Mouse (Mus musculus) splenic B cell, adult 2 months (primary cell): ENCODE measurements at regions not wholly inside any gene's neighbourhood (a gene's known extent, or its start where the extent isn't known, plus 50 kb on each side); places are given as distances from the start of the nearest gene placed in this dataset.

Source experiments
- DNase-seq: peaks from one replicate; pipeline ENCODE4 v3.0.0-alpha.2; 2011; ENCODE audit warnings: low read depth, low spot score
- H3K27me3 ChIP-seq: 2 replicates; pipeline ENCODE4 v1.6.1; 2012; ENCODE audit warnings: mild to moderate bottlenecking, low read length, moderate library complexity, mixed read lengths; ENCODE audit not compliant: control insufficient read depth, poor library complexity, insufficient read depth, severe bottlenecking
- H3K36me3 ChIP-seq: 2 replicates; pipeline ENCODE4 v1.6.1; 2012; ENCODE audit warnings: mild to moderate bottlenecking, low read length, moderate library complexity, mixed read lengths; ENCODE audit not compliant: control insufficient read depth, poor library complexity, insufficient read depth, severe bottlenecking

DNA sequence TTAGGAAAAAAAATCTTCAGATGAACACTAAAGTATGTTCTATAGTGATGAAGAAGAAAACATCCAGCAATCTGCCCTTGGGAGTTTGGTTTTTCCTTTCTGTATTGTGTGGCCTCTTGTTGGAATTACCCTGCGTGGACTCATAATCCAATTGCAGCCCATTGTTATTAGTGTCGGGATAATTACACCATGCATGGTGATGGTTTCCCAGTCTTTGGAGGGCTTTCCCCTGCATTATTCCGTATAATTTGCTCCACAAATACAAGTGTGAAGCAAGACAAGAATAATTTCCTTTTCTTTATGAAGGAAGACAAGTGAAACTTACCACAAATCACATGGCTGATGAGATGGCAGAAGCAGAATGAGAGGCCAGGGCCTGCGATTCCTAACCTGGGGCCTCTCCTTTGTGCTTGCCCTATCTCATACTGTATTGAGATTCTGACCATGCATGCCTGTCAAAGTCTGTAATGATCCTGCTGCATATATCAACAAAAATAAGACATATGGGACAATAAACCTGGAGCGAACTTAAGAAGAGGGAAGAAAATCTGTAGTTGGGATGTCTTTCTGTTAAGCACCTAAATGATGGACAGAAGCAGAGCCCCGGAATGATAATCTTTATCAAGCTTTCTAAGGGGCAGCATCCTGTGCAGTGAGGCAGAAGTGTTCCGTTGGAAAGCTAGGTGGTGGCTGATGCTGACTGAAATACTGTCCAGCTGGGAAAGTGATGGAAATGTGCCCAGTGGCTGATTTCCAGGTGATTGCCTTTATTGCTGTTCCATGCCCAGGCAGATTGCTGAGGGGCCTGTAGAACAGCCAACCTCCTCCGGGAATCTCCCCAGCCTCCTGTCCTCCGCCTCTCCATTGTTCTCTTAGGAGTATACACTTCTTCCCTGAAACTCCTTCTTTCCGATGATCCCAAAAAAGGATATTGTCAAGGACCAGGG is 130.8 kb upstream of the 4933402D24Rik start:
- no peaks in the 10 kb centered on the region for H3K27me3 ChIP-seq
- no peaks in the 10 kb centered on the region for H3K36me3 ChIP-seq
- no peak for DNase-seq

DNA sequence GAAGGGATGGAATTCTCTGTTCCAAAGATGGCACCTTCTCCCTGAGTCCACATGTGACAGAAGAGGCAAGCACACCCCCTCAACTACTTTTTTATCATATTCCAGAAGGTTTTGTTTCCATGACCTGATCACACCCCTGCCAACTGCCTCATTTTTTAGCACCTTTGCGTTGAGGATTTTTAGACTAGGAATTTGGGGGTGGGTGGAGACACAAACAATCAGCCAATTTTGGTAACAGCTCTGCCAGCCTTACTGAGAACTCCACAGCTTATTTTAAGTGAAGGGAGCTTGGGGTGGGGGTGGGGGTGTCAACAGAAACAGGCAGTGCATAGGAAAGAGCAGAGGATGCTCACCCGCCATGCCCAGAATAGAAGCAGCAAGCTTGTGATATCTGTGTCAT is 129.7 kb upstream of the 4933402D24Rik start:
- DNase-seq = no peak
- Histone ChIP-seq H3K27me3 (no peaks in the 10 kb centered on the region), H3K36me3 (no peaks in the 10 kb centered on the region)

DNA sequence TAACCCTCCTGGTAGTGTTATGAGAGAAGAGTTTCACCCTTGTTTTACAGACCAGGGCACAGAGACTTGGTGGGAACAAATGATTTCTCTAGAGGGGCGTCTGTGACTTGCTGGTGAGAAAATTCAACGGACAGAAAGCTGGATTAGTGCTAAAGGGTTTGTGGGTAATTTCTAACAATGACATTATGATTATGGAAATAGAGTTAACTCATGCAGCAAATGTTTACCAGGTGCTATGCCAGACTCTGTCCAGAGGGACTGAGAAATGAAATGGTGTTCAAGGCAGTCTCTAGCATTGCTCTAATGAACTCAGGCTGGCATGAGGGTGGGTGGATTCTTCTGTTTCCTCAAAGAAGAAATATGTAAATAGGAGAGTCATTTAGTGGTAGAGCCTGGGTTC is 128.5 kb upstream of the 4933402D24Rik start:
- DNase-seq = no peak
- no peaks in the 10 kb centered on the region for H3K36me3 ChIP-seq
- H3K27me3 ChIP-seq = no peaks in the 10 kb centered on the region

DNA sequence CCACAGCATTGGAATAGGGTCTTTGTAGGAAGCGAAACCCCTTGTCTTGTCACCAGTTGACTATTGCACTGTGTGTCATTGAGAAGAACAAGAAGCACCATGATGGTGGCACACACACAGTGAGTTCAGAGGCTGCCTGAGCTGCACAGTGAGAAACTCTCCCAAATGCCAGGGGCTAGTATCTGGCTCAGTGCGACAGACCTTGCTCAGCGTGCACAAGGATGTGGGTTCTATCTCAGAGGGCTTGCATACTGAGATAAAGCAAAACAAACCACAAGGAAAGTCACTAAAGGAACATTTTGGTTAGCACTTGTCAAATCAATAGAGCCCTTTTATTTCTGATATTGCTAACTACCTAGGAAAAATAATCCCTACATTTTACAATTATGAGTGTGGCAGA is 110.5 kb upstream of the 4933402D24Rik start:
- no peaks in the 10 kb centered on the region for H3K36me3 ChIP-seq
- no peak for DNase-seq
- H3K27me3 ChIP-seq = no peaks in the 10 kb centered on the region

DNA sequence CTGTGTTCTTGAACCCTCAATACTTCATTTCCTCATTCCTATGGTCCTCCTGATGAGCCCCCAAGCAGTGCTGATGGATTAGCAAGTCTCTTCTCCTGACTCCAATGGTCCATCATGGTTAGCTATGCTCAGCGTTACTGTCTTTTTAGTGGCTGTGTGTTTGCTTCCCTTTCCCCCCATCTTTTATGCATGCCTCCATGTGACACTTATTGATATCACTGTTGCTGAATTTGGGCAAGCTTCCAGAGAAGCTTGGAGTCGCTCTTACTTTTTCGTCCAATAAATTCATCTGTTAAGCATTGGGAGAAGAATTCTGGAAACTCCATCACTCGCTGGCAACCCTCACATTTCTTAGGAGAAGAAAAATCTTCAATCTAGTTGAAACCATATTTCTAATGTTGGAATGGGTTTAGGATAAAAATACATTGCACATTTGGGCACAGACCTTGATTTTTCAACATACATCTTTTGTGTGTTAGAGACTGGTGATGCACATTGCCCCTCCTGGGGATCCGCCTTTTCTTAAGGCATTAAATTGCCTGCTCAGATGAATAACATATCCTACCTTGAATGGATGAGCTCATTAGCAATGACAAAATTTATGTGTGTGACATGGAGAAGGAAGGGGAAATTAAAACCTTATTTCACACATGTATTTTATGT is 107.7 kb upstream of the 4933402D24Rik start:
- Histone ChIP-seq H3K36me3 (no peaks in the 10 kb centered on the region), H3K27me3 (no peaks in the 10 kb centered on the region)
- DNase-seq = no peak

DNA sequence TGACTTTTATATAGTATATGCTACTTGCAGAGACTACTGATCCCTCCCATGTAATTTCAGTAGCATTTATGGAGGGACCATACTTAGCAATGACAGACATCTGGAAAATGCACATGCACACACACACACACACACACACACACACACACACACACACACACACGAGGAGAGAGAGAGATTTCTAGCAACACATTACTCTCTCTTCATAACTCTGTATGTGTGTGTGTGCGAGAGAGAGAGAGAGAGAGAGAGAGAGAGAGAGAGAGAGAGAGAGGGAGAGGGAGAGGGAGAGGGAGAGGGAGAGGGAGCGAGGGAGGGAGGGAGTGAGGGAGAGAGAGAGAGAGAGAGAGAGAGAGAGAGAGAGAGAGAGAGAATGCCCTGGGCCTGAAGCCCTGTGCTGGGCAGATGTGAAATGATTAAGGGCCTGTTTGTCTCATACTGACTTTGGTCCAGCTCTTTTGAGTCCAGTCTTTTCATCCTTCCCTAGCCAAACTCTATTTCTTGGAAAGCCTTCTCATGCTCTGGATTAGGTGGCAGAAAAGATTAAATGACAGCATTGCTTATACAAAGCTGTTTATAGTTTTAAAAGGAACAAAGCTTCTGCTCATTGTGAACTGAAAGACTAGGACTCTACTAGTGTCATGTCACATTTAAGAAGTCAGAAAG is 106.4 kb upstream of the 4933402D24Rik start:
- no peak for DNase-seq
- H3K36me3 ChIP-seq = no peaks in the 10 kb centered on the region
- H3K27me3 ChIP-seq = no peaks in the 10 kb centered on the region

DNA sequence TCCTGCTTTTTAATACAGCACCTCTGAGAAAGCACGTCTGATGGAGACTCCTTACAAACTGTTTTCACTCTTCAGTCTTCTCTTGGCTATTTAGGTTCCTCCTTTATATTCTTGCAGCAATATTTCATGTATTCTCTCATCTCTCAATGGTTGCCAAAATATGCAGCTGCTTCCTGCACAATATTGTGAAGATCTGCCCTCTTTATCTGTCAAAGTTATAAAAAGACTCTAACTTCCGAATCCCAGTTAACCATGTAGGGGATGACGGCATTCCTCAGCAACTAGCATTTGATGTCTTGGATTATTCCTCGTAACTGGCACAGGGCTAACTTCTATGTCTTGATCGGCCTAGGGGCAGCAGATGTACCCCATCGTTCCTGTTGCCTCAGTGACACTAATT is 102.8 kb upstream of the 4933402D24Rik start:
- no peaks in the 10 kb centered on the region for H3K36me3 ChIP-seq
- DNase-seq = no peak
- no peaks in the 10 kb centered on the region for H3K27me3 ChIP-seq

DNA sequence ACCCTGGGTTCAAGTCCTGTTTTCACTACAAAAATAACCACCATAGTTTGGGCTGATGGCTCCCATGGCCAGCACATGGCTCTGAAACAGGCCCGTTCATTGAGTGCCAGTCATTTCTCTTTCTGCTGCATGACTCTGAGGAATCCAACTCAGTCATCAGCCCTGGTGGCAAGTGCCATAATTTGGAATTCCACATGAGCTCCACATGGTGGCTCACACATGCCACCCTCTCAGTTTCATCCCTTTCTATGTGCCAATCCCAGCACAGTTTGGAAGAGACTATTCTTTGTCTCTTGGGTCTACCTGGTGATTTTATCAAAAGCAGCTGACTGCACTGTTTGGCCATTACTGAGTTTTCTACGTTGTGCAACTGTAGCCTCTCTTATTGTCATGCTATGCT is 100.3 kb upstream of the 4933402D24Rik start:
- DNase-seq = no peak
- Histone ChIP-seq H3K36me3 (no peaks in the 10 kb centered on the region), H3K27me3 (no peaks in the 10 kb centered on the region)

DNA sequence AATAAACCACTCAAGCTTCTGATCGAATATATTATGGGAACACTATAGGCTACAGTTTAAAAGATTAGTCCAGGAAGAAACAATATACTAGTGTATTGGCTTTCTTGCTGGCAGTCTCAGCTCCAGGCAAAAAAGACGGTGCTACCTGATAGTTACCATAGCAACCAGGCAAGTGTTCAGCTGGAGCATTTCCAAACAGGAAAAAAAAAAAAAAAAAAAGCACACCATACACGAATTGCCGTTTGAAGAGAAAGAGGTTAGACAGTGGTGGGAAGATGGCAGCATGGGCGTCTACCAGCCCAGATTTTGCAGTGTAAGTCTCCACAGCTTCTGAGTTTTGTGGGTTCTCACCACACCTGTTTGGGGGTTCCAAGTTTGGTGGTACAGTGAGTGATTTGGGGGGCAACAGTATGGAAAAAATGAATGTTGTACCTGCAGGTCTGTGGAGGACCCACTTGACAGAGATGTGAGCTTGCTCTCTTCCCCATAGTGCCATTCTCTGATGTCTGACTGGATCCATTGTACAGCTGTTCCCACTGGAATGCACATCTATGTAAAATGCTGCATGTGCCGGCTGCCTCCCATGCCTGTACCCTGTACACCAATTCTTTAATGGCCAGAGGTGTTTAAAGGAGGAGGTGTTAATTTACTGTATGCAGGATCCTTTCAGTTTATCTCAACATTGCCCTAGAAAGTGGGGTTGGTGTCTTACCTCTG is 89.0 kb upstream of the 4933402D24Rik start:
- DNase-seq = no peak
- no peaks in the 10 kb centered on the region for H3K36me3 ChIP-seq
- no peaks in the 10 kb centered on the region for H3K27me3 ChIP-seq

DNA sequence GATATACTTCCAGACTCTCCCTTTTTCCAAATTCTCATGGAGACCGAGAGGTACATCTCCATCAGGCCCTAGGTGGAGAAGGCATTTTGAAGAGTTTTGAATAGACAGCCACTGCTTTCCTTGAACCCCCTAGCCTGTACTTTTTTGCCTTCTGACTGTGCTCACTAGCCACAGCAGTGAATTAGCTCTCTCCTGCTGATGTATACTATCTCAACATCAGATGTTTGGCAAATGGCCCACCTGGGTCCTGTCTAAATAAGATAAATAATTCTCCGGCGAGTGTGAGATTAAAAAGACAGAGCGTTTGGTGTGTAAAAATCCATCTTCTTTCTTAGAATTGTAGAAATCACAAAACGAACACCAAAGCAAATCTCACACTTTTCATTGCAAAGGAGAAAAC is 88.4 kb upstream of the 4933402D24Rik start:
- H3K27me3 ChIP-seq = no peaks in the 10 kb centered on the region
- no peaks in the 10 kb centered on the region for H3K36me3 ChIP-seq
- DNase-seq = no peak

DNA sequence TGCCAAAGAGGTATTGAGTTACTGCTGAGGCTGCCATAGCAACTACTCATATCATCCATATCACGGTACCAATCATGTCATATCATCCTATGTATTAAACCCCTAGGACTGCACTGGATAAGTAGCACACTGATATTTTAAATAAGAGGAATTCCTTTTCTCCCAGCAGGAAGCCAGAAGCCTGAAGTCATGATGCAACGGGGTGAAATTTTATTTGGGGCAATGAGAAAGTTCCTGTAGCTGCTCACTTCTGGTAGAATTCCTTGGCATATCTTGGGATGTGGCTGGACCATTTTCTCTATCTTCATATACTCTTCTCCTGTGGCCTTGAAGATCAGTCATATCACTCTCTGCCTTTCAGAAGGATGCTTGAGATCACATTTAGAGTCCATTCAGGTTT is 87.3 kb upstream of the 4933402D24Rik start:
- Histone ChIP-seq H3K36me3 (no peaks in the 10 kb centered on the region), H3K27me3 (no peaks in the 10 kb centered on the region)
- no peak for DNase-seq

DNA sequence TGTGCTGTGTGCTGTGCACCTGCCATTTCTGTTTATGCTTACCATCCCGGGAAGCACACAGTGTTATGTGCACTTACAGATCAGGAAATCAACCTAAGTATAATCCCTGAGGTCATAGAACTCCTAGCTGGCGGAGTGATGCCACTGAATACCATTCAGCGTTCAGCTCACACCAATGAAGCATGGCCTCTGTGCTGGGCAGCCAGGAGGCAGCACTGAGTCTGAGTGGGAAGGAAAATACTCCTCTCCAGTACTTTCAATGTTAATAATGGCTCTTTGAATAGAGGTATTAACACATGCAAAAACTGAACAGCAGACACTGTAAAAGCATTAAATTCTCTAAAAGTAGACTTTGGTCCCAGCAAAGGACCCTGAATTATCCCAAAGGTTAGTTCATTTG is 85.7 kb upstream of the 4933402D24Rik start:
- peak; percentile 4 for DNase-seq
- H3K36me3 ChIP-seq = no peaks in the 10 kb centered on the region
- no peaks in the 10 kb centered on the region for H3K27me3 ChIP-seq

DNA sequence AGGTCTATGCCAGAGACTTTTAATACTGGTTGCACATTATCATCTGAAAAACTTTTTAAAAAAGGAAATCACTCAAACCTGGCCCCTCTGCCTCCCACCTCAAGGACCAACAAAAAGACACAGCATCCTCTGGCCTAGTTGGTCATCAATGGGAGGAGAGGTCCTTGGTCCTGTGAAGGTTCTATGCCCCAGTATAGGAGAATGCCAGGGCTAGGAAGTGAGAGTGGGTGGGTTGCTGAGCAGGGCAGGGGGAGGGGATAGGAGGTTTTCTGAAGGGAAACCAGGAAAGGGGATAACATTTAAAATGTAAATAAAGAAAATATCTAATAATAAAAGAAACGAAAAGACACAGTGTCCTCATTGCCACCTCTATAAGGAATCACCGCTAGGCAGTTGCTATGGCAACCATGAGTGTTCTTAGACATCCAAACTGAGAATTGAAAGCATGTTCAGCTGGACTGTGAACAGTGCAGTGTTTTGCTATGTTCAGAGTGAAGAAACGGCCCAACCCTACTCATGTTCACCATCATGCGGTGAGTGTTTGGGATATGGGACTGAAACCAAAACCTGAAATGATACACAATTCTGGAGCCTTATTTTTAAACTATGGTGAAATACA is 82.5 kb upstream of the 4933402D24Rik start:
- no peaks in the 10 kb centered on the region for H3K36me3 ChIP-seq
- no peaks in the 10 kb centered on the region for H3K27me3 ChIP-seq
- DNase-seq = no peak

DNA sequence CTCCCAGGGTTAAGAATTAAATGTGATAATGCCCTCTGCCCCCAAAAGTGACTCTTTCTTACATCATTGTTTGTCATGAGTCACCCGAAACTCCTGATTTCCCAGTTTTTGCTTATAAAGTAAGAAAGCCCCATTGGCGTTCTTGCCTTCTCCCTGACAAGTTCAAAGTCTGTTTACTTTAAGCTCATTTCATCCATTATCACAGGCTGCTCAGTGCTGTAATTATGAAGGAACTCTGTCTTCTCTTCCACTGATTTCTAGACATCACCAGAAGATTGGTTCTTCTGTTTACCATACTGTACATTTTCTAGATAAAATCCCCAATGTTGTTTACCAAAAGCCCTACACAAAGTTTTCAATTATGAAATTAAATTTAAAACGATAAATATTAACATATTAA is 81.2 kb upstream of the 4933402D24Rik start:
- no peak for DNase-seq
- H3K27me3 ChIP-seq = no peaks in the 10 kb centered on the region
- no peaks in the 10 kb centered on the region for H3K36me3 ChIP-seq
